Mouse (Mus musculus): ENCODE results near the gene Aanat. TPM values are rescaled to one million over a fixed set of nuclear protein-coding genes. Genes with fewer than 3 reads are reported as not detected.

The Aanat gene
- polyA plus RNA-seq, 1 experiment from 2014 or later = not detected

GRCm38 (mm10) chr11:116645446-116646110, 59.3 kb downstream of the Aanat start:
- DNase-seq (ENCODE audit: low spot score) = peak; percentile 59
- H3K36me3 ChIP-seq (replicated peaks) = no peaks in the 10 kb centered on the region
- peaks cover 27% of the 10 kb centered on the region for H3K27me3 ChIP-seq (replicated peaks; ENCODE audit: low read depth, poor library complexity, severe bottlenecking)
- peak overlapping the region; percentile 25; the same call in 1 of the 2 replicates for H3K4me3 ChIP-seq
- WGBS = 32% methylated on average over 8 of the region's 8 CpGs
- peaks cover 72% of the 10 kb centered on the region for H3K4me1 ChIP-seq
- H3K9me3 ChIP-seq = no peaks in the 10 kb centered on the region
- peak overlapping the region; percentile 85 for H3K27ac ChIP-seq (replicated peaks)

- peaks cover 33% of the 10 kb centered on the region for H3K27me3 ChIP-seq (replicated peaks; ENCODE audit: low read depth, poor library complexity, severe bottlenecking)
- no peaks in the 10 kb centered on the region for H3K9me3 ChIP-seq
- H3K4me3 ChIP-seq = 0 out of 2 replicates have a peak overlapping the region, but pooled peaks have one; percentile 25
- DNase-seq (ENCODE audit: low spot score) = no peak
- peak overlapping the region; percentile 85 for H3K27ac ChIP-seq (replicated peaks)
- WGBS = 54% methylated on average over 11 of the region's 11 CpGs
- H3K36me3 ChIP-seq (replicated peaks) = no peaks in the 10 kb centered on the region
- H3K4me1 ChIP-seq = peaks cover 77% of the 10 kb centered on the region
Observed at GRCm38 (mm10) chr11:116646136-116646535, 59.9 kb downstream of the Aanat start.

GRCm38 (mm10) chr11:116646771-116647170, 60.5 kb downstream of the Aanat start:
- Histone ChIP-seq H3K4me1 (peaks cover 82% of the 10 kb centered on the region), H3K27me3 (replicated peaks; ENCODE audit: low read depth, poor library complexity, severe bottlenecking) (peaks cover 39% of the 10 kb centered on the region), H3K27ac (replicated peaks) (peak overlapping the region; percentile 85), H3K36me3 (replicated peaks) (no peaks in the 10 kb centered on the region), H3K4me3 (no peak overlapping the region), H3K9me3 (no peaks in the 10 kb centered on the region)
- DNase-seq (ENCODE audit: low spot score) = no peak
- WGBS = 80% methylated on average over 7 of the region's 7 CpGs

Other genes starting within 250 kb of the Aanat start
- 12.7 and 15.7 TPM in 2 replicates for gene Rnf157, start 173.4 kb upstream of the Aanat start, polyA plus RNA-seq (2016; fragmentation: Nextera tagmentation; extraction: Ambion mirVana)
- gene Ubald2, start 152.3 kb upstream of the Aanat start, polyA plus RNA-seq (2016; fragmentation: Nextera tagmentation; extraction: Ambion mirVana) = 43.7 and 46.4 TPM in 2 replicates
- gene Qrich2, start 120.2 kb upstream of the Aanat start, polyA plus RNA-seq (2016; fragmentation: Nextera tagmentation; extraction: Ambion mirVana) = 0.23 and 0.44 TPM in 2 replicates
- 233 and 242 TPM in 2 replicates for gene Prpsap1, start 92.2 kb upstream of the Aanat start, polyA plus RNA-seq (2016; fragmentation: Nextera tagmentation; extraction: Ambion mirVana)
- 5.9 and 6.5 TPM in 2 replicates for gene Sphk1, start 55.5 kb upstream of the Aanat start, polyA plus RNA-seq (2016; fragmentation: Nextera tagmentation; extraction: Ambion mirVana)
- 12.0 and 12.4 TPM in 2 replicates for gene Ube2o, start 5.0 kb upstream of the Aanat start, polyA plus RNA-seq (2016; fragmentation: Nextera tagmentation; extraction: Ambion mirVana)
- gene Rhbdf2, start 40.6 kb downstream of the Aanat start, polyA plus RNA-seq (2016; fragmentation: Nextera tagmentation; extraction: Ambion mirVana) = 5.5 and 6.1 TPM in 2 replicates
- gene Prcd, start 67.1 kb downstream of the Aanat start, polyA plus RNA-seq (2016; fragmentation: Nextera tagmentation; extraction: Ambion mirVana) = 0.76 and 1.2 TPM in 2 replicates
- gene Cygb, start 67.9 kb downstream of the Aanat start, polyA plus RNA-seq (2016; fragmentation: Nextera tagmentation; extraction: Ambion mirVana) = 5.0 and 5.7 TPM in 2 replicates
- not detected in 2 replicates for gene St6galnac1, start 189.1 kb downstream of the Aanat start, polyA plus RNA-seq (2016; fragmentation: Nextera tagmentation; extraction: Ambion mirVana)
- gene Mxra7, start 241.6 kb downstream of the Aanat start, polyA plus RNA-seq (2016; fragmentation: Nextera tagmentation; extraction: Ambion mirVana) = 18.1 and 23.2 TPM in 2 replicates